Mouse (Mus musculus) G1E (cell line): Measurements from ENCODE around the gene Tpk1.

ENCODE experiments used
- CTCF ChIP-seq: IDR thresholded peaks from 2 replicates; pipeline ENCODE4 v1.5.1; 2012; ENCODE audit warnings: low read depth, low read length, inconsistent platforms, mixed read lengths
- GATA1 ChIP-seq: IDR thresholded peaks from 2 replicates; pipeline ENCODE4 v1.6.1; 2012; ENCODE audit warnings: borderline replicate concordance, low read length, inconsistent platforms, mixed read lengths
- POLR2AphosphoS5 ChIP-seq: IDR thresholded peaks from 2 replicates; pipeline ENCODE4 v1.6.1; 2012; ENCODE audit warnings: low read depth, low read length, inconsistent platforms; ENCODE audit not compliant: insufficient replicate concordance
- TAL1 ChIP-seq: conservative IDR thresholded peaks from 2 replicates; pipeline ENCODE4 v1.6.1; 2012; ENCODE audit warnings: low read depth, low read length, inconsistent platforms, mixed read lengths

DNA sequence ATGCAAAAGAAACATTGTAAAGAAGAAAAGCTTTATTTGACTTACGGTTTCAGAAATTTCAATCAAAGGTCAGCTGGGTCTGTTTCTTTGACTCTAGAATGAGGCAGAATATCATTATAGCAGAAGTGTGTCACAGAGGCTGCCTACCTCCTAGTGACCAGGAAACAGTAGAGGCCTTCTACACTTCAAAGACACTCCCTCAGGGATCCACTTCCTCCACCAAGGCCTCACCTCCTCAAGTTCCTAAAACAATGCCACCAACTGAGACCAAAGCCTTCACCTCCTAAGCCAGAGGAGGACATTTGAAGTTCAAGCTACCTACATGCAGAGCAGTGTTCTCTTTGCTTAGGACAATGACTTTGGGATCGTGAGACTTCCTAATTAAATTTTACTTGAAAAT, 16.5 kb upstream of the Tpk1 start:
- TF ChIP-seq CTCF (no peak), TAL1 (no peak), GATA1 (no peak), POLR2AphosphoS5 (no peak)
